ENCODE assay signal across 8 mouse cellular contexts in the genomic region with DNA sequence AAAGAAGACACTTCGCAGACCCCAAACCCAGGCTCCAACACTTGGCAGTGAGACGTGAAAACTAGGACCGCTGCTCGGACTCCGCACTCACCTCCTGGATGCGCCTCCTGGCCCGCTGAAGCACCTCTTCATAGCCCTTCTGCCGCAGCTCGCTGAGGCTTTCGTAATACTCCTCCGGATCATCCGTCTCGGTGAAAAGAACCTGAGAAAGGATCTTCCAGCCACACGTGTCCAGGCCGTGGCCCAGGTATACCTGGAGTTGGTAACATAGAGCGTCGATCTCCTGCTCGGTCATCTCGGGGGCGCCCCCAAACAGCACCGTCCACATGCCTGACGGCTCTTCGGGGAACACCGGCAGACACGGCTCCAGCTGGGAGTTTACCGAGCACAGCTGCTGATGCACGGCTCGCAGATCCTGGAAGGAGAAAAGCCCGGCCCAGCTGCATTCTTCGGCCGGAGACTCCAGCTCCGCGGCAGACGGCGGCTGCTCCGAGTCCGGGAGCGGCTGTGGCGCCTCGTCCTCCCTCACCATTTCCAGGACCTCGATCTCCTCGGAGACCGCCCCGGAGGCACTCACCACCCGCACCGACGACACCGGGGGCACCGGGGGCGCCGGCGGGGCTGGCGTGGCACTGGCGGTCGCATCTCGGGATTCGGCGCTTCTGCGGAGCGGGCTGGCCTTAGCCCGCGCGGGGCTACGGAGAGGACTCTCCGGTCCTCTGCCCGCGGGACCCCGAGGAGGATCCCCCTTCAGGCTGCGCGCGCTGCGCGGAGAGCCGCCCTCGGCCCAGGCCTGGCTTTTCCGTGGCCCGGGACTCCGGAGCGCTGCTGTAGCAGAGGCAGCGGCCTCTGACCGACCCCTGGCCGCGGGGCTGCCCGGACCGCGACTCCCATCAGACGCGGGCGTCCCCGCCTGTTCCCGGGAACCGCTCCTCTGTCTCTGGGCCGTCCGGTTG. TPM values are rescaled to one million over a fixed set of nuclear protein-coding genes. Genes with fewer than 3 reads are reported as not detected.
A peak's percentile ranks its signal among the peaks of the same experiment; 100 is the strongest.
DNase-seq lines count a peak whose midpoint lies in the region; ATAC-seq and TF ChIP-seq lines count a peak whose summit lies in the region.

No protein-coding gene starts in this region.

- H3K9me3 ChIP-seq in limb, embryonic 12.5 days: no peaks in the 10 kb centered on the region
- no peaks in the 10 kb centered on the region for H3K9me3 ChIP-seq in midbrain, embryonic 13.5 days

- peak overlapping the region; percentile 79 for H3K4me2 ChIP-seq in limb, embryonic 12.5 days
- peak overlapping the region; percentile 94 for H3K4me2 ChIP-seq in midbrain, embryonic 13.5 days (replicated peaks)

- peak overlapping the region; percentile 99 for H3K4me3 ChIP-seq in limb, embryonic 12.5 days (replicated peaks)
- H3K4me3 ChIP-seq in midbrain, embryonic 13.5 days (replicated peaks): peak overlapping the region; percentile 99
- H3K4me3 ChIP-seq in small intestine, adult 2 months (ENCODE audit: low read depth, low read length): peak overlapping the region; percentile 84

- peak; percentile 62 to 88 for DNase-seq in adrenal gland, adult (ENCODE audit: inconsistent age in 2 of 2, low spot score in 1 of 2)
- no peak for DNase-seq in adrenal gland, adult 8-10 months
- DNase-seq in embryo, embryonic 10 days (ENCODE audit: low spot score): peak; percentile 52
- DNase-seq in gastrocnemius, postnatal 14 days: peak; percentile 42

- H3K36me3 ChIP-seq in limb, embryonic 12.5 days: peaks cover 12% of the 10 kb centered on the region; the same call in 1 of the 2 replicates
- H3K36me3 ChIP-seq in midbrain, embryonic 13.5 days: peaks cover 7% of the 10 kb centered on the region; the same call in 1 of the 2 replicates
- no peaks in the 10 kb centered on the region for H3K36me3 ChIP-seq in small intestine, adult 2 months (ENCODE audit: control insufficient read depth, insufficient read depth, low read length)

- no peak for TF ChIP-seq CTCF in small intestine, adult 2 months (IDR thresholded peaks at IDR 0.05; ENCODE audit: extremely low read depth, insufficient read length, insufficient replicate concordance, low read depth, low read length)

- peak overlapping the region; percentile 95 for H3K9ac ChIP-seq in limb, embryonic 12.5 days (replicated peaks)
- H3K9ac ChIP-seq in midbrain, embryonic 13.5 days (replicated peaks): peak overlapping the region; percentile 88

- H3K27ac ChIP-seq in limb, embryonic 12.5 days: peak overlapping the region; percentile 95
- H3K27ac ChIP-seq in midbrain, embryonic 13.5 days: peak overlapping the region; percentile 96
- H3K27ac ChIP-seq in small intestine, adult 2 months (ENCODE audit: insufficient read depth, low read depth, low read length): peak overlapping the region; percentile 65

- TF ChIP-seq POLR2A in small intestine, adult 2 months (IDR thresholded peaks at IDR 0.05; ENCODE audit: low read depth, low read length): no peak

- H3K4me1 ChIP-seq in limb, embryonic 12.5 days (replicated peaks): peaks cover 15% of the 10 kb centered on the region
- H3K4me1 ChIP-seq in midbrain, embryonic 13.5 days (replicated peaks): peaks cover 38% of the 10 kb centered on the region
- 0 out of 2 replicates have a peak, but pooled peaks cover 2% of the 10 kb centered on the region for H3K4me1 ChIP-seq in small intestine, adult 2 months (ENCODE audit: control insufficient read depth, insufficient read depth, insufficient read length, low read length)

- peak; percentile 13 for ATAC-seq in inflammation-experienced regulatory T-cells, adult 6 months
- ATAC-seq in limb, embryonic 12.5 days (ENCODE audit: insufficient number of reproducible peaks, insufficient read depth, low FRiP score, low TSS enrichment, low read depth): peak; percentile 58; the same call in 1 of the 2 replicates
- ATAC-seq in midbrain, embryonic 13.5 days: peak; percentile 65

- H3K27me3 ChIP-seq in limb, embryonic 12.5 days: no peaks in the 10 kb centered on the region
- H3K27me3 ChIP-seq in midbrain, embryonic 13.5 days: no peaks in the 10 kb centered on the region
- H3K27me3 ChIP-seq in small intestine, adult 2 months (ENCODE audit: control insufficient read depth, insufficient read depth, low read length): no peaks in the 10 kb centered on the region

- WGBS in limb, embryonic 12.5 days: under 1% methylated on average over 94 of the region's 94 CpGs
- WGBS in midbrain, embryonic 13.5 days: under 1% methylated on average over 93 of the region's 94 CpGs
- WGBS in small intestine, adult 2 months: under 1% methylated on average over 94 of the region's 94 CpGs

- intact Hi-C loops in gastrocnemius, postnatal 14 days (cut with DNase I; ENCODE audit: low total_unique reads): no loop called here

RNA-seq across cellular contexts. Expression of gene Jmy, which starts 1.1 kb away (rescaled TPM):
- 10 to 100 TPM; 49.5 to 64.5 (median 54.5) TPM for total RNA-seq in adrenal gland, adult 8-10 months (2022)
- 10 to 100 TPM; 19.4 to 25.9 TPM for total RNA-seq in gastrocnemius, postnatal 14 days (2021)
- polyA plus RNA-seq in inflammation-experienced regulatory T-cells, adult 6 months (2017; shearing (Covaris generic)): 1 to 10 TPM; 1.0 to 2.5 (median 2.0) TPM
- polyA plus RNA-seq in limb, embryonic 12.5 days (2016; fragmentation: Nextera tagmentation; extraction: Ambion mirVana): 9.0 and 12.5 TPM in 2 replicates
- polyA plus RNA-seq in midbrain, embryonic 13.5 days (2015; fragmentation: Nextera tagmentation; extraction: Ambion mirVana): 4.3 and 7.6 TPM in 2 replicates
- 4.9 and 6.6 TPM in 2 replicates for polyA plus RNA-seq in small intestine, adult 2 months (2012; rRNA removed)

Comparison
In these comparisons a context has a peak if more than half of its experiments do, and no peak if none do; other contexts are left out.
1. ATAC-seq: peak in every context shown above with its lines; median percentile 65 in midbrain, embryonic 13.5 days; 58 in limb, embryonic 12.5 days; 13 in inflammation-experienced regulatory T-cells, adult 6 months.